Mouse (Mus musculus) heart, postnatal 4 days (tissue): ENCODE results near the gene Fuca2. TPM values are rescaled to one million over a fixed set of nuclear protein-coding genes. Genes with fewer than 3 reads are reported as not detected.
"Not testable (repeated sequence)": the region's sequence is repeated elsewhere in the genome, so short reads cannot be mapped to it uniquely, and the experiment has no call there.

ENCODE experiments used
- DNase-seq: peaks from one replicate; pipeline ENCODE4 v3.0.0; 2021
- total RNA-seq, 2 experiments: library from RNA; stranded (reverse); gene quantifications; 2 replicates each; pipeline ENCODE4 v1.2.3; 2021

Fuca2 gene
- 100 to 1,000 TPM; 261 to 315 TPM for total RNA-seq

GRCm38 (mm10) chr10:13499331-13499730 is at the start of gene Fuca2:
Fuca2 (plus strand) TSS chr10:13499540.
- DNase-seq: no peak

DNA sequence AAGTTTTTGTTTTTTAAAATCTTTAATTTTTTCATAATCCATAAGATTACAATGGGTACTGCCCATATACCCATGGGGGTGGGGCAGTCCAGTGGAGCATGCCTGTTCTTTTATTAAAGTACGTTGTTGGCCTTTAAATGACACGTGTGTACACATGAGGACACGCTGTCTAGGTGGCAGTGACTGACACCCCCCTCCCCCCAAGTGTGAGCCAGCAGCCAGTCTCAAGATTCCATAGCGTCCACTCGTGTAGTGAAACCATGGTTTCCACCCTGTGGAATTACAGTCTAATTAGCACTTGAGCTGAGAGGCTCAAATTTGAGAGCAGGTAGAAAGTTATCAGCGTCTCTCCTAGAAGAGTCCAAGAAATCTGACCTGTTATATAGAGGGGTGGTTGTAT is 47.7 kb upstream of the Fuca2 start:
- DNase-seq: no peak

- no peak for DNase-seq
These were observed 45.9 kb upstream of the Fuca2 start for GRCm38 (mm10) chr10:13453200-13453990.

GRCm38 (mm10) chr10:13464295-13464694 is 35.0 kb upstream of the Fuca2 start:
- not testable (repeated sequence) for DNase-seq

- no peak for DNase-seq
These were observed 32.4 kb upstream of the Fuca2 start for GRCm38 (mm10) chr10:13466925-13467324.

DNA sequence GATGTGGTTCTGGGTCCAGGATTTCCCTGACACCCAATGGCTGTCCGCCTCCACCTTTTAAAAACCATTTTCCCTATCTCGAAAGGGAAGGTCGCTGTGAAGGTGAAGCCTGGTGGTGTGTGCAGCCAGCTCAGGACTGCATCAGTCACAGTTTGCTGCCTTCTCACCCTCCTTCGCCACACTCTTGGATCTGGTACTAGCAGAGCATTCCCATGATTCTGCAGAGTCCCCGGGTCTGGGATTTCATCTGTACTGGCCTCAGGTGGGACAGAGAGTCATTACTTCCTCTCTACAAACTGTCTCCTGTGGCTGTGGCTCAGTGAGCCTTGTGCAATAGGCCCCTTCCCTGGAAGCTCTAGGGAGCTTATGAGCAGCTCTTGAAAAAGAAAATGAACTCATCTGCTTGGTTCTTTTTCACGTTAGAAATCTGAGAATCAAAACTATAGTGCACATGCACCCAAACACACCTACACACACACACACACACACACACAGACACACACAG is 31.3 kb upstream of the Fuca2 start:
- DNase-seq: not testable (repeated sequence)

- DNase-seq: no peak
These were observed 29.1 kb upstream of the Fuca2 start for GRCm38 (mm10) chr10:13470236-13470635.

- DNase-seq: no peak
These were observed 26.0 kb upstream of the Fuca2 start for GRCm38 (mm10) chr10:13473287-13473832.

- peak; percentile 65 for DNase-seq
These were observed 25.3 kb upstream of the Fuca2 start, which contains the start of gene Phactr2 for GRCm38 (mm10) chr10:13473833-13474567. Phactr2 (minus strand) TSS chr10:13474412.

- no peak for DNase-seq
These were observed 24.8 kb upstream of the Fuca2 start for GRCm38 (mm10) chr10:13474568-13474955.

- no peak for DNase-seq
These were observed 24.2 kb upstream of the Fuca2 start for GRCm38 (mm10) chr10:13475121-13475520.

DNA sequence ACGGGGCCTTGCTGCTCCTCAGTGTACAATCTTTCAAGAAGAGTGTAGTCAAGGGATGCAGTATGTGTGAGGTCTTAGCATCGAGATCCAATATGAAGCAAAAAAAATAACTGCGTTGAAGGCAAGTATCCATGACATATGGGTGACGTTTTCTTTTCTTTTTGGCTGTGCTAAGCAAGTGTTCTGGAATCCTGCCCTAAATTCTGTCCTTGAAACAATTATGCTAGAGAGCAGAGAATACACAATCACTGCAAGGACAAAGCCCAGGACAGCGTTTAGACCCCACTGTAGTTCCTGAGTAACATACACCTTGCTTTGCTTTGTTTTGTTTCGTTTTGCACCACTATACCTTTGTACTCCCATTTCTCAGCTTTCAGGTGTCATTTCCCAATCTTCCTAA is 20.0 kb upstream of the Fuca2 start:
- DNase-seq: no peak

- DNase-seq: no peak
These were observed 13.4 kb upstream of the Fuca2 start for GRCm38 (mm10) chr10:13485958-13486357.

GRCm38 (mm10) chr10:13489671-13490070 is 9.7 kb upstream of the Fuca2 start:
- peak; percentile 69 for DNase-seq

DNA sequence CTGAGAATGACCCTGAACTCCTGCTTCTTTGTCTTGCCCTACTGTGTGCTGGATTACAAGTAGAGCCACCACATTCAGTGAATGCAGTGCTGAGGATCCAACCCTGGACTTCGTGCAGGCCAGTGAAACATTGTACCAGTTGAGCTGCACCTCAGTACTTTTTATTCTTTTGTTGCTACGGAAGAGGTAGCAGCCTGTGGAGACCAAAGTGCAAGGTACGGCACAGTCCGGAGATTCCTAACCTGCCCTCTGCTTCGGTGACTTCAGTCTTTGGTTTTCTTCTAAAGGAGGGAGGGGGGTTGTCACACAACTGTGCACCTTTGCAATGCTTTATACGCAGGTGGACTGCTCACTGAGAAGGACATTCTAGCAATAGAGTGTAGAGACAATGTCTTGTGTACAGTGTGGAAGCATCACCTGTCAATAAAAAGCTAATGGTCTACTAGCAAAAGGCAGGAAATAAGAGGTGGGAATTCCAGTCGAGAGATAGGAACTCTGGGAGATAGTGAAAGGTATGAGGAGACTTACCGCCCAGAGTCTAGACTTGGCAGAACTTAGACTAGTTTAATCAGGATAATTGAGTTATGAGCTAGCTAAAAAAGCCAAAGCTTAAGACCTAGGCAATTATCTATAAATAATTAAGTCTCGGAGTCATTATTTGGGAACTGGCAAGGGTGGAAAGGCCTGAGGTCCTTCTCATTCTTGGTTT is 5.2 kb upstream of the Fuca2 start:
- DNase-seq: no peak

- DNase-seq: peak; percentile 72
These were observed 3.0 kb upstream of the Fuca2 start for GRCm38 (mm10) chr10:13496315-13496714.

- peak; percentile 15 for DNase-seq
These were observed 1.1 kb downstream of the Fuca2 start for GRCm38 (mm10) chr10:13500473-13500872.

DNA sequence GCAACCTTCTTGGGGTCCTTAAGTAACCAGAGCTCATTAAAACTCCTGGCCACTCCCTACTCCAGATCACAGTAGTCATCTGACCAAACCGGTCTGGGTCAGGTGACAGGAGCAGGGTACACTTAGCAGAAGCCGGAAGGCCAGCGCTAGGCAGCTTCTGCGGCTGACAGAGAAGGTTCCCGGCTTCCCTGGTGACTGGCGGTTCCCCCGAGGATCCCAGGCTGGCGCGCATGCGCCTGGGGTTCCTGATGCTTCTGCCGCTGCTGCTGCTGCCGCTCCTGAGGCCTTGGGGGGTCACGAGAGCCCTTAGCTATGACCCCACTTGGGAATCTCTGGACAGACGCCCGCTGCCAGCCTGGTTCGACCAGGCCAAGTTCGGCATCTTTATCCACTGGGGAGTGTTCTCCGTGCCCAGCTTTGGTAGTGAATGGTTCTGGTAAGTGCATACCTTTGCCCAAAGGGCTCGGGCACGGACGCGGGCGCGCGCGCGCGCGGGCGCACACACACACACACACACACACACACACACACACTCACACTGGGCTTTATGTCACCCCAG is 1.7 kb downstream of the Fuca2 start:
- DNase-seq: peak; percentile 91

GRCm38 (mm10) chr10:13501533-13501932 is 2.2 kb downstream of the Fuca2 start:
- DNase-seq: not testable (repeated sequence)

- peak; percentile 44 for DNase-seq
These were observed 3.0 kb downstream of the Fuca2 start for GRCm38 (mm10) chr10:13502371-13502770.

DNA sequence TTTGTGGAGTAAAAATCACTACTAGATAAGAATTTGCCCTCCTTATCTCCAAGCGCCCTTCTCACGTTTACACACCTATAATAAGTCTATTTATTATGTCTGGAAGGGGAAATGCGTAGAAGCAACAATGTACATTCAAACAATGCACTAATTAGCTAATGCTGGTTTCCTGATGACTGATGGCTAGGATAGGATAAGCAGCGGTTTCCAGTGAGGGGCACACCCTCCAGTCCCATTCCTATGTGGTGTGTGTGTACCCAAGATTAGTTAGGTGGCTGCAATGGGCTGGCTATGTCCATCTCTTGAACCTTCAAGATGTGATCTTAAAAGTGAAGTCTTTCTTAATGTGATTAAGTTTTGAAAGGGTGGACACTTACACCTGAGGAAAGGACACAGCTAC is 22.5 kb downstream of the Fuca2 start:
- DNase-seq: no peak

DNA sequence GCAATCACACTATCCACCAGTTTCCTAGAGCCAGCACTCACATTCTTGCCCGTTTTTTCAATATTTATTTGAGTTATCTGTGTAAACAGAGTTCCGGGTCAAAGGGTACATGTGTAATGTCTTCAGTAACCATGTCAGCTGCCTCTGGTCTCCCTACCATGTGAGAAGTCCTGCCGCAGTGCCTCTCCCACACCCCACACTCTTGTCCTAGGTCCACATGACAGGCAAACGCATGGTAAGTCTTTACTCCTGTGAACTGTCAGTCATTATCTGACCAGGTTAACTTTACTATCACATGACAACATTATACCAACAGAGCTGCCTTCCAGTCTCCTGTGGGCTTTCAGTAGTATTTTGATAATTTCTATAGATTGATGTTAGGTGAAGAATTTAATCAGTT is 28.8 kb downstream of the Fuca2 start:
- DNase-seq: no peak
